Mouse (Mus musculus): ENCODE data around the gene Plac1. TPM values are rescaled to one million over a fixed set of nuclear protein-coding genes. Genes with fewer than 3 reads are reported as not detected.

The Plac1 gene
- polyA plus RNA-seq, 1 experiment from 2014 or later, result 9.8 TPM

- Histone ChIP-seq H3K4me3 (ENCODE audit: low read depth, low read length) (no peak overlapping the region), H3K27ac (replicated peaks; ENCODE audit: low read depth, low read length) (no peak overlapping the region), H3K27me3 (ENCODE audit: control insufficient read depth, insufficient read depth, low read length) (no peaks in the 10 kb centered on the region), H3K9me3 (ENCODE audit: control insufficient read depth, low read length) (no peaks in the 10 kb centered on the region), H3K4me1 (ENCODE audit: control insufficient read depth, insufficient read depth, low read length) (no peaks in the 10 kb centered on the region), H3K9ac (ENCODE audit: low read length) (no peak overlapping the region), H3K36me3 (ENCODE audit: control insufficient read depth, insufficient read depth, low read length) (no peaks in the 10 kb centered on the region), H3K4me2 (ENCODE audit: low read depth, severe bottlenecking) (no peak overlapping the region)
- ATAC-seq (ENCODE audit: insufficient number of reproducible peaks, low FRiP score, low TSS enrichment, low read depth) (no peak), DNase-seq (ENCODE audit: low spot score) (no peak)
Measured at GRCm38 (mm10) chrX:53255195-53255594, 15.3 kb upstream of the Plac1 start.

- H3K4me3 ChIP-seq (ENCODE audit: low read depth, low read length), result no peak overlapping the region
- no peaks in the 10 kb centered on the region for H3K9me3 ChIP-seq (ENCODE audit: control insufficient read depth, low read length)
- no peaks in the 10 kb centered on the region for H3K4me1 ChIP-seq (ENCODE audit: control insufficient read depth, insufficient read depth, low read length)
- 15% methylated on average over 2 of the region's 2 CpGs for WGBS
- no peak overlapping the region for H3K27ac ChIP-seq (replicated peaks; ENCODE audit: low read depth, low read length)
- no peaks in the 10 kb centered on the region for H3K36me3 ChIP-seq (ENCODE audit: control insufficient read depth, insufficient read depth, low read length)
- DNase-seq (ENCODE audit: low spot score), result no peak
- H3K9ac ChIP-seq (ENCODE audit: low read length), result no peak overlapping the region
- no peak for ATAC-seq (ENCODE audit: insufficient number of reproducible peaks, low FRiP score, low TSS enrichment, low read depth)
- H3K4me2 ChIP-seq (ENCODE audit: low read depth, severe bottlenecking), result no peak overlapping the region
- H3K27me3 ChIP-seq (ENCODE audit: control insufficient read depth, insufficient read depth, low read length), result no peaks in the 10 kb centered on the region
Measured at GRCm38 (mm10) chrX:53237971-53238370, 1.9 kb downstream of the Plac1 start.

- DNase-seq (ENCODE audit: low spot score), result no peak
- WGBS, result 67% methylated on average over 7 of the region's 7 CpGs
- no peaks in the 10 kb centered on the region for H3K9me3 ChIP-seq (ENCODE audit: control insufficient read depth, low read length)
Measured at GRCm38 (mm10) chrX:53236404-53236803, 3.5 kb downstream of the Plac1 start.

DNA sequence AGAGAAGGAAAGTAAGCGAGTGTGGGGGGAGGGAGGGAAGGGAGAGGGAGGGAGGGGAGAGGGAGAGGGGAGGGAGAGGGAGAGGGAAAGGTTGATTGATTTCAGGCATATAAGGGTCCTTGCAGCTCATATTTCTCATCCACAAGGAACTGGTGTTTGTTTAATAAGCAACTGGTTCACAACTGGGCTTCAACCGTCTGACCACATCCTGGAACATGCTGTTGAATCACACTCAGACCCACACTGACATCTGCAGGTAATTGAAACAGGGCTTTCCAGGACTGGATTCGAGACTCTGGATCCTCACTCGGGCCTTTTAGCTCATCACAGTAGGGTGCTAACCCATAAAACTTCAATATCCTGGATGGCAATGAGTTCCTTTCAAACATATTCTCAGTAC, 6.2 kb downstream of the Plac1 start:
- no peaks in the 10 kb centered on the region for H3K27me3 ChIP-seq (ENCODE audit: control insufficient read depth, insufficient read depth, low read length)
- H3K4me2 ChIP-seq (ENCODE audit: low read depth, severe bottlenecking), result no peak overlapping the region
- H3K27ac ChIP-seq (replicated peaks; ENCODE audit: low read depth, low read length), result peak overlapping the region; percentile 61; the same call in 1 of the 2 replicates
- 31% methylated on average over 4 of the region's 4 CpGs for WGBS
- H3K4me1 ChIP-seq (ENCODE audit: control insufficient read depth, insufficient read depth, low read length), result no peaks in the 10 kb centered on the region
- ATAC-seq (ENCODE audit: insufficient number of reproducible peaks, low FRiP score, low TSS enrichment, low read depth) (peak; percentile 75), DNase-seq (ENCODE audit: low spot score) (peak; percentile 62)
- H3K36me3 ChIP-seq (ENCODE audit: control insufficient read depth, insufficient read depth, low read length), result no peaks in the 10 kb centered on the region
- H3K9me3 ChIP-seq (ENCODE audit: control insufficient read depth, low read length), result no peaks in the 10 kb centered on the region
- no peak overlapping the region for H3K4me3 ChIP-seq (ENCODE audit: low read depth, low read length)
- no peak overlapping the region for H3K9ac ChIP-seq (ENCODE audit: low read length)

More at GRCm38 (mm10) chrX:53236404-53236803, 3.5 kb downstream of the Plac1 start:
- H3K9ac ChIP-seq (ENCODE audit: low read length), result no peak overlapping the region
- no peak overlapping the region for H3K4me3 ChIP-seq (ENCODE audit: low read depth, low read length)
- H3K4me1 ChIP-seq (ENCODE audit: control insufficient read depth, insufficient read depth, low read length), result no peaks in the 10 kb centered on the region
- no peak overlapping the region for H3K4me2 ChIP-seq (ENCODE audit: low read depth, severe bottlenecking)
- H3K27me3 ChIP-seq (ENCODE audit: control insufficient read depth, insufficient read depth, low read length), result no peaks in the 10 kb centered on the region
- H3K36me3 ChIP-seq (ENCODE audit: control insufficient read depth, insufficient read depth, low read length), result no peaks in the 10 kb centered on the region
- no peak for ATAC-seq (ENCODE audit: insufficient number of reproducible peaks, low FRiP score, low TSS enrichment, low read depth)
- H3K27ac ChIP-seq (replicated peaks; ENCODE audit: low read depth, low read length), result no peak overlapping the region

DNA sequence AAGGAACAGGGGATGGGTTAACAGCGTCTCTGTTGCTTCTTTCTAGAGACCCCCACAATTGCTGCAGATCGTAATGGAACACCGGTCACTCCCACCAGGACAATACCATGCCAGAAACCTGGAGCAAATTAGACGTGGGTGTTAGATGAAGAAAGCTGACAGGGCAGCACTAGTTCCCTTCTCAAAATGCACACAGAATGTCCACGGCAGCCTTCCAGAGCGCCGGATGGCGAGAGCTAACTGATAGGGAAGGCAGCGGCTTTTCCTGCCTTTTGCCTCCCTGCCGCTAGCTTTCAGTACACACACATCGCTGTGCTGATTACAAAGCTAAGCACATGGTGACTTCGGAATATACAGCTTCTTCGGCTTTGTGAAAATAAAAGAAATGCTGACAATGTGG, 7.9 kb downstream of the Plac1 start:
- DNase-seq (ENCODE audit: low spot score) (peak; percentile 57), ATAC-seq (ENCODE audit: insufficient number of reproducible peaks, low FRiP score, low TSS enrichment, low read depth) (no peak)
- no peaks in the 10 kb centered on the region for H3K4me1 ChIP-seq (ENCODE audit: control insufficient read depth, insufficient read depth, low read length)
- no peaks in the 10 kb centered on the region for H3K36me3 ChIP-seq (ENCODE audit: control insufficient read depth, insufficient read depth, low read length)
- peak overlapping the region; percentile 9; the same call in 1 of the 2 replicates for H3K9ac ChIP-seq (ENCODE audit: low read length)
- no peaks in the 10 kb centered on the region for H3K9me3 ChIP-seq (ENCODE audit: control insufficient read depth, low read length)
- H3K27ac ChIP-seq (replicated peaks; ENCODE audit: low read depth, low read length), result peak overlapping the region; percentile 65
- peak overlapping the region; percentile 18; the same call in 1 of the 2 replicates for H3K4me2 ChIP-seq (ENCODE audit: low read depth, severe bottlenecking)
- no peaks in the 10 kb centered on the region for H3K27me3 ChIP-seq (ENCODE audit: control insufficient read depth, insufficient read depth, low read length)
- WGBS, result 28% methylated on average over 13 of the region's 13 CpGs
- no peak overlapping the region for H3K4me3 ChIP-seq (ENCODE audit: low read depth, low read length)

GRCm38 (mm10) chrX:53224353-53224944, 15.5 kb downstream of the Plac1 start:
- ATAC-seq (ENCODE audit: insufficient number of reproducible peaks, low FRiP score, low TSS enrichment, low read depth), result no peak
- H3K4me3 ChIP-seq (ENCODE audit: low read depth, low read length), result no peak overlapping the region
- no peaks in the 10 kb centered on the region for H3K36me3 ChIP-seq (ENCODE audit: control insufficient read depth, insufficient read depth, low read length)
- 62% methylated on average over 6 of the region's 6 CpGs for WGBS
- no peak for DNase-seq (ENCODE audit: low spot score)
- no peaks in the 10 kb centered on the region for H3K9me3 ChIP-seq (ENCODE audit: control insufficient read depth, low read length)
- H3K27me3 ChIP-seq (ENCODE audit: control insufficient read depth, insufficient read depth, low read length), result no peaks in the 10 kb centered on the region
- no peak overlapping the region for H3K9ac ChIP-seq (ENCODE audit: low read length)
- no peak overlapping the region for H3K4me2 ChIP-seq (ENCODE audit: low read depth, severe bottlenecking)
- H3K4me1 ChIP-seq (ENCODE audit: control insufficient read depth, insufficient read depth, low read length), result no peaks in the 10 kb centered on the region
- H3K27ac ChIP-seq (replicated peaks; ENCODE audit: low read depth, low read length), result no peak overlapping the region

- Histone ChIP-seq H3K27me3 (ENCODE audit: control insufficient read depth, insufficient read depth, low read length) (no peaks in the 10 kb centered on the region), H3K4me2 (ENCODE audit: low read depth, severe bottlenecking) (no peak overlapping the region), H3K27ac (replicated peaks; ENCODE audit: low read depth, low read length) (no peak overlapping the region), H3K4me1 (ENCODE audit: control insufficient read depth, insufficient read depth, low read length) (no peaks in the 10 kb centered on the region), H3K4me3 (ENCODE audit: low read depth, low read length) (no peak overlapping the region), H3K9me3 (ENCODE audit: control insufficient read depth, low read length) (no peaks in the 10 kb centered on the region), H3K9ac (ENCODE audit: low read length) (no peak overlapping the region), H3K36me3 (ENCODE audit: control insufficient read depth, insufficient read depth, low read length) (no peaks in the 10 kb centered on the region)
- DNase-seq (ENCODE audit: low spot score) (no peak), ATAC-seq (ENCODE audit: insufficient number of reproducible peaks, low FRiP score, low TSS enrichment, low read depth) (no peak)
- WGBS, result 85% methylated on average over 9 of the region's 9 CpGs
Measured at GRCm38 (mm10) chrX:53220855-53221254, 19.1 kb downstream of the Plac1 start.

GRCm38 (mm10) chrX:53214557-53215229, 25.2 kb downstream of the Plac1 start:
- no peak overlapping the region for H3K27ac ChIP-seq (replicated peaks; ENCODE audit: low read depth, low read length)
- H3K9ac ChIP-seq (ENCODE audit: low read length), result no peak overlapping the region
- H3K4me2 ChIP-seq (ENCODE audit: low read depth, severe bottlenecking), result no peak overlapping the region
- 61% methylated on average over 7 of the region's 7 CpGs for WGBS
- H3K4me1 ChIP-seq (ENCODE audit: control insufficient read depth, insufficient read depth, low read length), result peaks cover 11% of the 10 kb centered on the region; the same call in 1 of the 2 replicates
- DNase-seq (ENCODE audit: low spot score) (no peak), ATAC-seq (ENCODE audit: insufficient number of reproducible peaks, low FRiP score, low TSS enrichment, low read depth) (no peak)
- H3K9me3 ChIP-seq (ENCODE audit: control insufficient read depth, low read length), result no peaks in the 10 kb centered on the region
- no peak overlapping the region for H3K4me3 ChIP-seq (ENCODE audit: low read depth, low read length)
- no peaks in the 10 kb centered on the region for H3K36me3 ChIP-seq (ENCODE audit: control insufficient read depth, insufficient read depth, low read length)
- H3K27me3 ChIP-seq (ENCODE audit: control insufficient read depth, insufficient read depth, low read length), result no peaks in the 10 kb centered on the region

Data from limb, embryonic 11.5 days (tissue).